In genomic region chr2:28239616-28240015, GRCm38 (mm10) we compare ENCODE assay signal across 22 mouse cellular contexts.
A peak's percentile ranks its signal among the peaks of the same experiment; 100 is the strongest.
DNase-seq lines count a peak whose midpoint lies in the region; ATAC-seq lines count a peak whose summit lies in the region.
"Had no signal": no experiment of that assay in that cellular context is flagged by ENCODE, and none has a peak within 500 bp of the region (broad histone marks: within the 10 kb centered on the region; RNA-seq: fewer than 3 reads in every experiment).

No protein-coding gene starts in this region.

- peak; percentile 83 for ATAC-seq in frontal cortex, adult (ENCODE audit: low TSS enrichment)
- ATAC-seq: activated CD4-positive, CD25-positive, alpha-beta regulatory T cell, adult 4 months; CD4-positive, CD25-positive, alpha-beta regulatory T cell, adult 4 months; forebrain, embryonic 14.5 days; Patski had no signal

- no peak for DNase-seq in frontal cortex, postnatal 14 days (ENCODE audit: low spot score in 2 of 2)
- peak; percentile 38 for DNase-seq in layer of hippocampus, adult 9-11 months
- no peak for DNase-seq in layer of hippocampus, adult 9-10 months (ENCODE audit: low spot score)
- DNase-seq in right cerebral cortex, adult 18-20 months = peak; percentile 57
- no peak for DNase-seq in right cerebral cortex, postnatal 10 days (ENCODE audit: low spot score in 2 of 2)
- peak; percentile 80 for DNase-seq in brain, adult 2 months (ENCODE audit: low read depth, low spot score)
- DNase-seq: adrenal gland, adult 8-10 months; adrenal gland, postnatal 14 days; adrenal gland, postnatal 36 days; B cell, adult 2 months; cerebellum, adult 11 months; cerebellum, adult 18-20 months; cerebellum, adult 8-10 months; cerebellum, adult 9-11 months; cerebellum, postnatal 14 days; cerebellum, postnatal 36 days; embryo, embryonic 11 days had no signal

Comparison
In these comparisons a context has a peak if more than half of its experiments do, and no peak if none do; other contexts are left out.
1. DNase-seq: peak in layer of hippocampus, adult 9-11 months (single experiment), right cerebral cortex, adult 18-20 months (single experiment) and brain, adult 2 months (single experiment); none in frontal cortex, postnatal 14 days (0 of 2), layer of hippocampus, adult 9-10 months (single experiment) and right cerebral cortex, postnatal 10 days (0 of 2).